Mouse (Mus musculus) CD4-positive, CD25-positive, alpha-beta regulatory T cell, adult 9 weeks (primary cell): ENCODE results near the gene Nmnat1. TPM values are rescaled to one million over a fixed set of nuclear protein-coding genes. Genes with fewer than 3 reads are reported as not detected.

Source experiments
- polyA plus RNA-seq: library from polyadenylated mRNA; unstranded; fragments of 100-300 nt; shearing (Covaris generic); gene quantifications from one replicate; pipeline ENCODE4 v1.2.1, GENCODE M21; 2017

The Nmnat1 gene
- polyA plus RNA-seq = 8.3 TPM

DNA sequence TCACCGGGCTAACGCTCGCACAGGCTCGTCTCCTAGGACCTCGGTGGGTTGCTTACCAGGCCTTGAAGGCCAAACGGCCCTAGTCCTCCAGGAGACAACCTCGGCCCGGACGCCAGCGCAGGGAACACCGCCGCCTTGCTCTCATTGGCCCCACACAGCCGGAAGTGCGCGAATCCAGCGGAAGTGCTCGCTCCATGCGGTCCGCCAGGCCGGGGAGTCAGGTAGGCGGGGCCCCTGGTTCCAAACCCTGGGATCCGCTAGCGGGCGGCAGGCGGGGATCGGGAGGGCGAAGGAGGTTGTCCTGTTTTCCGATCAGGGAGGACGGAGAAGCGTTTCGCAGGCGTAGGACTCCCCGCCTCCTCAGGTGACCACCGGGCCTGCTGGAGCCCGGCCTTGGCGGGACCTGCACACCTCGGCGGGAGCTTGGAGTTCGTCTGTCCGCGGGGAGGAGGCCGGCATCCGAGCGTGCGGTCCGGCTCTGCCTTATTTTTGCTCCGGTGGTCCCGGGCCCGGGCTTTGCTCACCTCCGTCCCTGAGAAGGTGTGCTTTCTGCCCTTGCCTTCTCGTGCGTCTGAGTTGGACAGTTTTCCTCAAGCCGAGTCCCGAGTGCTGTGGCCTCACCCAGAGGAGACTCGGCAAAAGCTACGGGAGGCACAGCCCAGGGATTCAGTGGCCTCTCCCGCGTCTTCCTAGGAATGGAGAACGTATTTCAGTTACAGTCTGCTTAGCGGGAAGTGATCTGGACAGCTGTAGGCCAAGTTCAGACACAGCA, at the start of gene Nmnat1, which contains the start of gene Lzic:
TSS of gene Nmnat1 (minus strand) at position 150 of the 772 bp plus-strand sequence.
TSS of gene Lzic (plus strand) at position 177 of the 772 bp plus-strand sequence.

GRCm38 (mm10) chr4:149517868-149518340, 32.9 kb upstream of the Nmnat1 start, which contains the start of gene Ctnnbip1:
Ctnnbip1 (plus strand) TSS chr4:149518236.

DNA sequence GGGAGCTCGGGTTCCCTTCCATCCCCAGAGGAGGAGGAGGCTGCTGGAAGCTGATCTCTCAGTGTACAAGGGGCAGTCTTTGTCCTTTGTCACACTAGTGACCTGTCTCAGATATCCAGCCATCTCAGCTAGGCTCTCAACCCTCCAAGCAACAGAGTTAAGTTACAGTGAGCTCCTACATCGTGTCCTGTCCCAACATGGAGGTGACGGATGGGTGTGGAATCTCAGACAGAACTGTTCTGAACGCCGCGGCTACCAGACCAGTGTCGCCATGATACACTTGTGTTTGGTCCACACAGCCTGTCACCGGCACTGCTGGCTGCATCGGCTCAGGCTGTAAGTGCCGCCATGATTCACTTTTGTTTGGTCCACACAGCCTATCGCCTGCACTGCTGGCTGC, 7.9 kb downstream of the Nmnat1 start, which contains the start of gene Tmem274:
TSS of gene Tmem274 (plus strand) at position 301 of the 400 bp plus-strand sequence.

GRCm38 (mm10) chr4:149454879-149455278, 30.1 kb downstream of the Nmnat1 start, which contains the start of gene Rbp7:
Rbp7 (minus strand) TSS chr4:149454978.

GRCm38 (mm10) chr4:149426325-149427199, 58.4 kb downstream of the Nmnat1 start, which contains the start of gene Ube4b:
Ube4b (minus strand) TSS chr4:149426749.

Other genes starting within 250 kb of the Nmnat1 start
- gene Kif1b, start 177.5 kb downstream of the Nmnat1 start, polyA plus RNA-seq = 9.0 TPM
- gene Ube4b, start 58.5 kb downstream of the Nmnat1 start, polyA plus RNA-seq = 22.1 TPM
- gene Rbp7, start 30.2 kb downstream of the Nmnat1 start, polyA plus RNA-seq = not detected
- 0.46 TPM for gene Tmem274, start 7.8 kb downstream of the Nmnat1 start, polyA plus RNA-seq
- 40.3 TPM for gene Lzic, start within 50 bp of the Nmnat1 start, polyA plus RNA-seq
- 0.19 TPM for gene Ctnnbip1, start 33.0 kb upstream of the Nmnat1 start, polyA plus RNA-seq
- gene Clstn1, start 101.3 kb upstream of the Nmnat1 start, polyA plus RNA-seq = 2.9 TPM
- 414 TPM for gene Pik3cd, start 217.4 kb upstream of the Nmnat1 start, polyA plus RNA-seq